Mouse (Mus musculus) embryo, embryonic 11.5 days (tissue): ENCODE results near the gene Zfp704.

Experiments used
- DNase-seq: peaks from one replicate; pipeline ENCODE4 v3.0.0-alpha.2; 2012; ENCODE audit warnings: low read depth, low spot score

Zfp704 gene

GRCm38 (mm10) chr3:9427826-9428225 is 182.1 kb downstream of the Zfp704 start:
- no peak for DNase-seq

- no peak for DNase-seq
These were observed 184.2 kb downstream of the Zfp704 start for GRCm38 (mm10) chr3:9425661-9426060.

GRCm38 (mm10) chr3:9424637-9425036 is 185.2 kb downstream of the Zfp704 start:
- DNase-seq: no peak

- no peak for DNase-seq
These were observed 186.2 kb downstream of the Zfp704 start for GRCm38 (mm10) chr3:9423669-9424068.

GRCm38 (mm10) chr3:9408896-9409295 is 201.0 kb downstream of the Zfp704 start:
- DNase-seq: no peak

GRCm38 (mm10) chr3:9407801-9408200 is 202.1 kb downstream of the Zfp704 start:
- DNase-seq: no peak

- DNase-seq: no peak
These were observed 202.8 kb downstream of the Zfp704 start for GRCm38 (mm10) chr3:9407119-9407546.

GRCm38 (mm10) chr3:9405341-9405740 is 204.5 kb downstream of the Zfp704 start:
- DNase-seq: no peak

GRCm38 (mm10) chr3:9403255-9404050 is 206.4 kb downstream of the Zfp704 start:
- DNase-seq: no peak

- DNase-seq: no peak
These were observed 207.0 kb downstream of the Zfp704 start for GRCm38 (mm10) chr3:9402836-9403235.

GRCm38 (mm10) chr3:9402345-9402744 is 207.5 kb downstream of the Zfp704 start:
- no peak for DNase-seq

GRCm38 (mm10) chr3:9401685-9402084 is 208.2 kb downstream of the Zfp704 start:
- DNase-seq: no peak

- DNase-seq: no peak
These were observed 209.0 kb downstream of the Zfp704 start for GRCm38 (mm10) chr3:9400886-9401221.

- DNase-seq: peak; percentile 40
These were observed 209.5 kb downstream of the Zfp704 start for GRCm38 (mm10) chr3:9400201-9400885.

- DNase-seq: no peak
These were observed 211.6 kb downstream of the Zfp704 start for GRCm38 (mm10) chr3:9398271-9398670.
